Mouse (Mus musculus) midbrain, postnatal 0 days (tissue): ENCODE measurements around the gene Rora. TPM values are rescaled to one million over a fixed set of nuclear protein-coding genes. Genes with fewer than 3 reads are reported as not detected.

ENCODE experiments used
- ATAC-seq: fragments of 200-750 bp; cut with Nextera tagmentation; 2 replicates; pipeline ENCODE4 v1.8.0; 2017; ENCODE audit warnings: moderate number of reproducible peaks, mild to moderate bottlenecking, moderate TSS enrichment, moderate library complexity; ENCODE audit not compliant: low FRiP score
- DNase-seq: peaks from one replicate; pipeline ENCODE4 v3.0.0-alpha.2; 2015; ENCODE audit warnings: low spot score
- H3K27ac ChIP-seq: fragments of 300-500 bp; sonication (generic); 2 replicates; pipeline ENCODE4 v1.5.1; 2014; ENCODE audit warnings: low read depth, mild to moderate bottlenecking, low read length, mixed read lengths
- H3K27me3 ChIP-seq: fragments of 300-500 bp; sonication (generic); 2 replicates; pipeline ENCODE4 v1.6.1; 2014; ENCODE audit warnings: low read length, control low read depth, mixed read lengths; ENCODE audit not compliant: insufficient read depth
- H3K36me3 ChIP-seq: fragments of 300-500 bp; sonication (generic); 2 replicates; pipeline ENCODE4 v1.6.1; 2014; ENCODE audit warnings: low read length, control low read depth, mixed read lengths; ENCODE audit not compliant: insufficient read depth
- H3K4me1 ChIP-seq: fragments of 300-500 bp; sonication (generic); 2 replicates; pipeline ENCODE4 v1.6.1; 2014; ENCODE audit warnings: mild to moderate bottlenecking, control low read depth, antibody characterized with exemption, low read length, mixed read lengths; ENCODE audit not compliant: insufficient read depth
- H3K4me2 ChIP-seq: fragments of 300-500 bp; sonication (generic); 2 replicates; pipeline ENCODE4 v1.6.1; 2014; ENCODE audit warnings: low read depth, mild to moderate bottlenecking, low read length, mixed read lengths; ENCODE audit not compliant: poor library complexity, severe bottlenecking
- H3K4me3 ChIP-seq: fragments of 300-500 bp; sonication (generic); 2 replicates; pipeline ENCODE4 v1.5.1; 2014; ENCODE audit warnings: low read depth, mild to moderate bottlenecking, low read length, moderate library complexity
- H3K9ac ChIP-seq: fragments of 300-500 bp; sonication (generic); replicated peaks from 2 replicates; pipeline ENCODE4 v1.6.1; 2014; ENCODE audit warnings: mild to moderate bottlenecking, low read length, moderate library complexity, mixed read lengths; ENCODE audit not compliant: poor library complexity, severe bottlenecking
- H3K9me3 ChIP-seq: fragments of 300-500 bp; sonication (generic); 2 replicates; pipeline ENCODE4 v1.6.1; 2016; ENCODE audit warnings: low read length, control low read depth
- CTCF ChIP-seq: IDR thresholded peaks from 2 replicates; pipeline ENCODE4 v1.5.1; 2016; ENCODE audit warnings: antibody characterized with exemption, mild to moderate bottlenecking
- WGBS: fragments of 180-500 bp; shearing (Covaris S2); extraction: QIAGEN DNeasy Blood & Tissue Kit; methylation state at CpG from one replicate; pipeline ENCODE4 v1.1.7; 2014; 5-methylcytosine and 5-hydroxymethylcytosine counted together
- polyA plus RNA-seq: library from polyadenylated mRNA; unstranded; fragments of >200 nt; fragmentation: Nextera tagmentation; extraction: Ambion mirVana; gene quantifications from 2 replicates; pipeline ENCODE4 v1.2.1, GENCODE M21; 2015
- total RNA-seq: library from RNA; depleted of rRNA; stranded (reverse); fragments of >200 nt; gene quantifications from 2 replicates; pipeline ENCODE4 v1.2.3, GENCODE M21; 2014

Rora gene
- total and polyA plus RNA-seq, 2 experiments from 2014 or later, result 28.2 to 49.6 TPM

DNA sequence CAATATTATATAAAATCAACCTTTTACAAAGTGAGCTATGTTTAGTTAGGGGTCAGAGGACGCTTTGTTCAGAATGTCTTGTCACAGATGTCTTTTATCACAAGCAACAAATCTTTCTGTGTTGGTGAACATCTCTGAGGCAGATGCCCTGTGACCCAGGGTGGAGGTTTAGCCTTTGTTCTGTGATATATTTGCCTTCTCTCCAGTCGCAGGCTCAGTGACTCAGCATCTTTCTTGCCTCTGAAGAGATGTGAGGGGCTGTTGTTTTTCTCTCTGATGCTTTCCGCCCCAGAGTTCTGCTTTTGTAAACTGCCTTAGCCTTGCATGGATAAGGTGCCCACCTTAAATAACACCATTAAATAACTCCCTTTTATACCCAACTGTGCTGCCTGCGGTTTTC, 488.3 kb downstream of the Rora start:
- ATAC-seq, result no peak
- no peak overlapping the region for H3K27ac ChIP-seq
- no peak overlapping the region for H3K4me3 ChIP-seq
- no peak for DNase-seq
- no peaks in the 10 kb centered on the region for H3K36me3 ChIP-seq
- TF ChIP-seq CTCF, result no peak
- no peak overlapping the region for H3K4me2 ChIP-seq
- H3K9ac ChIP-seq, result no peak overlapping the region
- H3K4me1 ChIP-seq, result no peaks in the 10 kb centered on the region
- 68% methylated on average over 4 of the region's 4 CpGs for WGBS
- no peaks in the 10 kb centered on the region for H3K9me3 ChIP-seq
- H3K27me3 ChIP-seq, result no peaks in the 10 kb centered on the region

- H3K27me3 ChIP-seq, result no peaks in the 10 kb centered on the region
- no peaks in the 10 kb centered on the region for H3K36me3 ChIP-seq
- 0 out of 2 replicates have a peak, but pooled peaks cover 6% of the 10 kb centered on the region for H3K4me1 ChIP-seq
- no peak overlapping the region for H3K27ac ChIP-seq
- no peak overlapping the region for H3K9ac ChIP-seq
- no peaks in the 10 kb centered on the region for H3K9me3 ChIP-seq
- H3K4me3 ChIP-seq, result no peak overlapping the region
- peak; percentile 28; the same call in 1 of the 2 replicates for TF ChIP-seq CTCF
- H3K4me2 ChIP-seq, result no peak overlapping the region
- no peak for DNase-seq
- 95% methylated on average over 1 of the region's 1 CpGs for WGBS
- ATAC-seq, result no peak
These were observed 493.4 kb downstream of the Rora start for GRCm38 (mm10) chr9:69146937-69147336.

DNA sequence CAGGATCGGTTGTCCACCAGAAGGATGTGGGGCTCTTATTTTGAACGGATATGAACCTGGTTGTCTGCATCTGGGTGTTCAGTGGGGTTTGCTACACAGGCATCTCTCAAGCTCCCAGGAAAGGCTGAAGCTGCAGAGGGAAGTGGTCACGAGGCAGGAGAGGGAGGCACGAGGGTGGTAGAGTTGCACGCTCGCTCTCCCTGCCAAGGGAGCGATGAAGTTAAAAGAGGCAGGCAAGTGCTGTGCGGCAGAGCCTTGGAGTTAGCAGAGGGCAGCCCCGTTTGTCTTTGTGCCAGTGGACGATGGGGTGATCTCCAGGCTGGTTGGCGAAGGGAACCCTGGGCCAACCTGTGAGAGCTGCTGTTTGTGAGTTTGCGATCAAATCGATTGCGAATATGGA, 496.6 kb downstream of the Rora start:
- no peaks in the 10 kb centered on the region for H3K27me3 ChIP-seq
- H3K4me3 ChIP-seq, result no peak overlapping the region
- H3K9ac ChIP-seq, result no peak overlapping the region
- ATAC-seq, result no peak
- DNase-seq, result no peak
- 44% methylated on average over 14 of the region's 14 CpGs for WGBS
- H3K4me1 ChIP-seq, result 0 out of 2 replicates have a peak, but pooled peaks cover 6% of the 10 kb centered on the region
- no peaks in the 10 kb centered on the region for H3K9me3 ChIP-seq
- TF ChIP-seq CTCF, result no peak
- H3K4me2 ChIP-seq, result no peak overlapping the region
- no peaks in the 10 kb centered on the region for H3K36me3 ChIP-seq
- H3K27ac ChIP-seq, result no peak overlapping the region

DNA sequence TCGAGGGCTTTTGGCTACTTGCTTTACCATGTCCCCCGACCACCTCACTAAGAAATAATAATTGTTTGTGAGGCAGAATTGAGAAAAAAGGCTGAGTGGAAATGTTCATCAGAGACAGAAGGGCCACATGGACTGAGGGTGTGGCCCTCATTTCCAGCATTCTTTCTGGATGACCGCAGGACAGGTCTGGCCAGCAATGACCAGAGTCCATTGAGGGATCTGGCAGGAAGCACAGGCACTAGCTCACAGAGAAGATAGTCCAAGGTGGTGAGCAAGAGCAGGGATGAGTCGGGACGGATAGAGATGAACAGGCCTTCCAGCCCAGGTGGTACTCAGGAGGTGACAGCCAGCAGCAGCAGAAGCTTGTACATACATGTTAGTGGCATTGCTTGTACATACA, 501.1 kb downstream of the Rora start:
- H3K27ac ChIP-seq, result no peak overlapping the region
- no peak for TF ChIP-seq CTCF
- H3K4me2 ChIP-seq, result no peak overlapping the region
- H3K4me3 ChIP-seq, result no peak overlapping the region
- H3K27me3 ChIP-seq, result no peaks in the 10 kb centered on the region
- ATAC-seq, result no peak
- H3K4me1 ChIP-seq, result 0 out of 2 replicates have a peak, but pooled peaks cover 6% of the 10 kb centered on the region
- no peak for DNase-seq
- 91% methylated on average over 5 of the region's 5 CpGs for WGBS
- H3K9me3 ChIP-seq, result no peaks in the 10 kb centered on the region
- no peak overlapping the region for H3K9ac ChIP-seq
- H3K36me3 ChIP-seq, result no peaks in the 10 kb centered on the region

GRCm38 (mm10) chr9:69155836-69156595, 502.4 kb downstream of the Rora start:
- no peak overlapping the region for H3K27ac ChIP-seq
- no peak overlapping the region for H3K4me3 ChIP-seq
- no peaks in the 10 kb centered on the region for H3K36me3 ChIP-seq
- H3K27me3 ChIP-seq, result no peaks in the 10 kb centered on the region
- 0 out of 2 replicates have a peak, but pooled peaks cover 2% of the 10 kb centered on the region for H3K4me1 ChIP-seq
- TF ChIP-seq CTCF, result no peak
- no peaks in the 10 kb centered on the region for H3K9me3 ChIP-seq
- no peak overlapping the region for H3K4me2 ChIP-seq
- DNase-seq (no peak), ATAC-seq (no peak)
- no peak overlapping the region for H3K9ac ChIP-seq
- 82% methylated on average over 8 of the region's 8 CpGs for WGBS

- no peak for ATAC-seq
- WGBS, result 91% methylated on average over 5 of the region's 5 CpGs
- TF ChIP-seq CTCF, result peak; percentile 41
These were observed 507.2 kb downstream of the Rora start for GRCm38 (mm10) chr9:69160818-69161217.

More at GRCm38 (mm10) chr9:69160818-69161217, 507.2 kb downstream of the Rora start:
- Histone ChIP-seq H3K27ac (no peak overlapping the region), H3K4me2 (no peak overlapping the region), H3K9me3 (no peaks in the 10 kb centered on the region), H3K4me1 (no peaks in the 10 kb centered on the region), H3K36me3 (no peaks in the 10 kb centered on the region), H3K9ac (no peak overlapping the region), H3K4me3 (no peak overlapping the region), H3K27me3 (no peaks in the 10 kb centered on the region)
- no peak for DNase-seq
